Mouse (Mus musculus) ES-Bruce4 (cell line): Measurements from ENCODE around the gene Vdr. TPM values are rescaled to one million over a fixed set of nuclear protein-coding genes. Genes with fewer than 3 reads are reported as not detected.

Experiments used
- H3K27ac ChIP-seq: 2 replicates; pipeline ENCODE4 v1.5.1; 2012; ENCODE audit warnings: low read length, inconsistent platforms; ENCODE audit not compliant: insufficient read depth
- H3K27me3 ChIP-seq: 2 replicates; pipeline ENCODE4 v1.6.1; 2012; ENCODE audit warnings: mild to moderate bottlenecking, low read length, inconsistent platforms; ENCODE audit not compliant: control insufficient read depth, poor library complexity, insufficient read depth, severe bottlenecking
- H3K36me3 ChIP-seq: 2 replicates; pipeline ENCODE4 v1.6.1; 2012; ENCODE audit warnings: inconsistent platforms, mild to moderate bottlenecking, low read length, moderate library complexity; ENCODE audit not compliant: control insufficient read depth, poor library complexity, insufficient read depth, severe bottlenecking
- H3K4me1 ChIP-seq: one replicate; pipeline ENCODE4 v1.8.1; 2011; ENCODE audit warnings: low read length; ENCODE audit not compliant: control insufficient read depth, insufficient read depth
- H3K4me3 ChIP-seq: 2 replicates; pipeline ENCODE4 v1.5.1; 2011; ENCODE audit warnings: low read depth, mild to moderate bottlenecking, low read length
- H3K9ac ChIP-seq: 2 replicates; pipeline ENCODE4 v1.6.1; 2012; ENCODE audit warnings: low read depth, mild to moderate bottlenecking, inconsistent platforms; ENCODE audit not compliant: poor library complexity, severe bottlenecking
- H3K9me3 ChIP-seq: replicated peaks from 2 replicates; pipeline ENCODE4 v1.6.1; 2012; ENCODE audit warnings: mild to moderate bottlenecking, low read length, inconsistent platforms; ENCODE audit not compliant: control insufficient read depth, poor library complexity, insufficient read depth, severe bottlenecking
- CTCF ChIP-seq: IDR thresholded peaks from one replicate; pipeline ENCODE4 v1.8.1; 2011; ENCODE audit warnings: low read depth, low read length
- EP300 ChIP-seq: IDR thresholded peaks from 2 replicates; pipeline ENCODE4 v1.6.1; 2011; ENCODE audit warnings: low read depth, low read length; ENCODE audit not compliant: insufficient read depth
- POLR2A ChIP-seq: IDR thresholded peaks from one replicate; pipeline ENCODE4 v1.8.1; 2011; ENCODE audit warnings: low read length; ENCODE audit not compliant: insufficient read depth
- polyA plus RNA-seq: library from polyadenylated mRNA; stranded (reverse); fragments of >200 nt; gene quantifications from 2 replicates; pipeline ENCODE4 v1.2.4, GENCODE M21; 2011; ENCODE audit warnings: low read depth; ENCODE audit not compliant: missing spikeins, insufficient read depth, insufficient read length

The Vdr gene
- polyA plus RNA-seq, 1 experiment, result 1.6 TPM

DNA sequence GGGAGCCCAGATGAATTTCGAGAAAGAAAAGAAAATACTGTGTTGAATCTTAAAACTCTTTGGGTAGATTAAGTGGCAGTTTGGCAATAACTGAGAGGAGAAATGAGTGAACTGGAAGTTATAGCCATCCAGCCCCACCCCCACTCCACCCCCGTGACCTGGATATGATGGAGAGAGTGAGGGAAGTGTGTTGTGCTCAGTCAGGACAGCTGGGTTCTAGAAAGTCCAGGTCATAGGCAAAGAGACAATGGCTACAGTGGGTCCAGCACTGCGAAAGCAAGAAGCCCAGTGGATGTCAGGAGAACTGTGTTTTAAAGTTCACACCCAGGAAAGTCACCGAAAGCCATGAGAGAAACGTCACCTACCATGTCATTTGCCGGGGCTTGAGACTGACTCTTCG lies 8.8 kb upstream of the Vdr start:
- TF ChIP-seq EP300 (no peak), CTCF (no peak), POLR2A (no peak)
- Histone ChIP-seq H3K27me3 (no peaks in the 10 kb centered on the region), H3K9ac (no peak overlapping the region), H3K4me1 (no peaks in the 10 kb centered on the region), H3K36me3 (no peaks in the 10 kb centered on the region), H3K9me3 (no peaks in the 10 kb centered on the region), H3K27ac (no peak overlapping the region), H3K4me3 (no peak overlapping the region)

DNA sequence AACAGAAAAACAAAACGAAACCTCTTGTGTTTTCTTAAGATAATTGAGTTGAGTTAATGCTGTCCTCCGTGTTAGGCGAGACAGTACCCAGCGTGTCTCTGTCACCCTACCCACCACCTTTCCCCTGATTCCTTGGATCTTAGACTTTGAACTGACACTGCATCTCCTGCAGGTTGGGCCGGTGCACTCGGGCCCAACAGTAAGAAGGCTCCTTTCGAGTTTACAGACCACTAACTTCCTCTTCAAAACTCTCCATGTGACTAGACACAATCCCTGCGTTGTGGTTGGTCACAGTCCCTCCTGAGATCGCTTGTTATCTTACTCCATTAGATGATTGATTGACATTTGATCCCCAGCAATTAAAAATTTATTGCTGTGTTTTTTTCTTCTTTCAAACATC lies 7.6 kb upstream of the Vdr start:
- TF ChIP-seq POLR2A, result no peak
- no peak for TF ChIP-seq EP300
- no peak for TF ChIP-seq CTCF
- H3K9me3 ChIP-seq, result no peaks in the 10 kb centered on the region
- no peak overlapping the region for H3K4me3 ChIP-seq
- H3K9ac ChIP-seq, result no peak overlapping the region
- no peaks in the 10 kb centered on the region for H3K27me3 ChIP-seq
- H3K27ac ChIP-seq, result no peak overlapping the region
- H3K4me1 ChIP-seq, result no peaks in the 10 kb centered on the region
- H3K36me3 ChIP-seq, result no peaks in the 10 kb centered on the region

DNA sequence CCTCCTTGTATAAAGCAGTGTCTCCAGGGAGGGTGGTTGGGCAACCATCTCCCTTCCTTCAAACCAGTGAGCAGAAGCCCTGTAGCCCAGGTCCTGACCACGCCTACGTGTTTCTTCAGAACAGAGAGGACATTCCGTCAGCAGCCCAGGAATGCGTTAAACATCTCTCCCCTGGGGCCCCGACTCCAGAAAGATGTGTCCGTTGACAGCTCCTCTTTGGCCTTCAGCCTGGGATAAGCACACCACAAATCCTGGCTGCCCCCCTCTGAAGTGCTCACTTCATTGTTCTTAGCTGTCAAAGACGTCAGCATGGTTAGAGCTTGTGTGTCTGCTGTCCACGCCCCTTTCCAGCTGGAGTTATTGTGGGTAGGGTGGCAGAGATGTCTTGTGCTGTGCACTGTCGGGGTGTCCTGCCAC lies 3.9 kb upstream of the Vdr start:
- H3K9me3 ChIP-seq, result no peaks in the 10 kb centered on the region
- no peaks in the 10 kb centered on the region for H3K36me3 ChIP-seq
- no peak overlapping the region for H3K9ac ChIP-seq
- no peak overlapping the region for H3K4me3 ChIP-seq
- H3K27ac ChIP-seq, result no peak overlapping the region
- no peaks in the 10 kb centered on the region for H3K27me3 ChIP-seq
- no peaks in the 10 kb centered on the region for H3K4me1 ChIP-seq
- no peak for TF ChIP-seq CTCF
- no peak for TF ChIP-seq POLR2A
- TF ChIP-seq EP300, result no peak

DNA sequence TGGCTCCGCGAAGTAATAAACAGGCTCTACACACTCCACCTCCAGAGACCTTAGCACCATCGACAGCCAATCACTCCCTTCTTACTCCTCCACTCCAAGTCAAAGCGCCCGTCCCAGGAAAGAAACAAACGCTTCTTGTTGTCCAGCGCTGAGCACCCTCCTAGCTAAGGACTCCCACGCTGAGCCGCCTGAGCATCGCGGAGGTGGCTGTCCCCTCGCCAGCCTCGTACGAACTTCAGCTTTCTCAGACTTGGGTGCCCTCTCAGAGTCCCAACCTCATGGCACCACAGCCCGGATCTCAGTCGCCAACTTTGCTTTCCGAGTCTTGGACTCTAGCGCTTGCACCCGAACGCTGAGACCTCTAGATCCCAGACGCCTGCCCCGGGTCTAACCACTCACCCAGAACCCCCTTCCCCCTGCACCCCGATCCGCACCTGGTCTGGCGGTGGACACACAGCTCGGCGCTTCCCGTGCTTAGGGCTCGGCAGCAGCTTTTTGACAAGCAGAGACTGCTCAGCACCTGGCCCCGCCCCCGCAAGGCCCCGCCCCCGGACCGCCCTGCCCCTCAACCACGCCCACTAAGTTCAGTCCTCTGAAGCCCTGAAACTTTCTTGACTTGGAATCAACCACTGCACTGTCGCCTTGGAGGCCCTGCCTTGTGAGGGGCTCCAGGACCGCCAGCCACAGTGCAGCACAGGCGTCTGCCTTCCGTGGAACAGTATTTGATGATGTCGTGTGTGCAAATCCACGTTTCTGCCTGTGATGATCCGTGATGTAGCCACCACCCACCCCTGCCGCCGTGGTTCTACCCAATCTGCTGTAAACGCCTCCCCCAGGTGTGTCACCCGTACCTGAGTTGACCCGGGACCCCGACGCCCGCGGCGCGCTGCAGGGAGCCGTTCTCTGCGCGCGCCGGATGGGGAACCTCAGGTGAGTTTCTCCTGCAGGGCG lies 2.4 kb downstream of the Vdr start:
- Histone ChIP-seq H3K36me3 (no peaks in the 10 kb centered on the region), H3K9ac (peak overlapping the region; percentile 60), H3K4me1 (no peaks in the 10 kb centered on the region), H3K4me3 (peak overlapping the region; percentile 70), H3K27ac (no peak overlapping the region), H3K27me3 (no peaks in the 10 kb centered on the region), H3K9me3 (no peaks in the 10 kb centered on the region)
- TF ChIP-seq EP300, result no peak
- no peak for TF ChIP-seq POLR2A
- TF ChIP-seq CTCF, result no peak

DNA sequence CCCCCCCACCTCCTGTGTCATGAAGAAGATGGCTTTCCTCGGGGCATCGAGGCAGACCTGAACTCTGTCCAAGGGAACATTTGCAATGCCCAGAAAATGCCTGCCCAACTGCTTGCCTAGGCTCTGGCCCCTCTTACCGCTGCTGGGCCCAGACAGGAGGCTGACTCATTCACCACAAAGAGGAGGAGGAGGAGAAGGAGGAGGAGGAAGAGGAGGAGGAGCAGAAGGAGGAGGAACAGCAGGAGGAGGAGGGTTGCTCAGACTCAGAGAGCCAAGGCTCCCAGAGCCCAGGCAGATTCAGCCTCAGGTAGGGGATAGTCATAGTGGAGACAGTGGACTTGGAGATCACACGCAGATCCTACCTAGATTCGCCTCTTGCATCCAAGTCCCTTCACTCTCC lies 3.2 kb downstream of the Vdr start:
- Histone ChIP-seq H3K36me3 (no peaks in the 10 kb centered on the region), H3K9me3 (no peaks in the 10 kb centered on the region), H3K4me3 (no peak overlapping the region), H3K4me1 (no peaks in the 10 kb centered on the region), H3K27me3 (no peaks in the 10 kb centered on the region), H3K9ac (no peak overlapping the region), H3K27ac (no peak overlapping the region)
- TF ChIP-seq POLR2A (no peak), EP300 (no peak), CTCF (no peak)

- Histone ChIP-seq H3K9me3 (no peaks in the 10 kb centered on the region), H3K27me3 (no peaks in the 10 kb centered on the region), H3K4me3 (no peak overlapping the region), H3K4me1 (no peaks in the 10 kb centered on the region), H3K9ac (no peak overlapping the region), H3K27ac (no peak overlapping the region), H3K36me3 (no peaks in the 10 kb centered on the region)
- TF ChIP-seq EP300 (no peak), POLR2A (no peak), CTCF (no peak)
Measured at GRCm38 (mm10) chr15:97905281-97905680, 5.1 kb downstream of the Vdr start.
